Mouse (Mus musculus) neural tube, embryonic 10.5 days (tissue): Measurements from ENCODE around the gene Dnase1l2.

Experiments
- DNase-seq: peaks from one replicate; pipeline ENCODE4 v3.0.0-alpha.2; 2017; ENCODE audit warnings: low spot score; ENCODE audit errors: extremely low spot score

Dnase1l2 gene

DNA sequence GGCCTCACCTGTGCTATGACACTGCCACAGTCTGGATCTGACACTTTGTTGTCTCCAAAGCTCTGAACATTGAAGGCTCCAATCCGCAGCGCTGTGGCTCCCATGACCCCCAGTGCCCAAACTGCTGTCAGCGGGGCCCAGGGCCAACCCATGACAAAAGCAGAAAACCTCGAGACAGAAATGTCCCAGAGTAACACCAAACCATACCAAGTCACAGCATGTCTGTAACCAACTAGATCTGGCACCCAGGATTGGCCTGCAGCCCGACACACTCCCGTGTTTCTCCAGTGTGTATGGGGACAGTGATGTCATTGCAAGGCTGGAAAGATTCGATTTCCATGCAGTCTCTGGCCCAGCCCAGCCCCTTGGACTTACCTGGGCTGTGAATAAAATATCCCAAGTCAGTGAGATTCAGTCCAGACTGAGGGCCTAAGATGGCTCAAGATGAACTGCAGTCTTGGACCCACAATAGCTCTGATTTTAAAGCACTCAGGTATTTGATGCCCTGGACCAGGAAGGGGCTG, at the start of gene Dnase1l2:
Gene Dnase1l2 (minus strand): TSS at position 474 of the 524 bp plus-strand sequence.
- no peak for DNase-seq

DNA sequence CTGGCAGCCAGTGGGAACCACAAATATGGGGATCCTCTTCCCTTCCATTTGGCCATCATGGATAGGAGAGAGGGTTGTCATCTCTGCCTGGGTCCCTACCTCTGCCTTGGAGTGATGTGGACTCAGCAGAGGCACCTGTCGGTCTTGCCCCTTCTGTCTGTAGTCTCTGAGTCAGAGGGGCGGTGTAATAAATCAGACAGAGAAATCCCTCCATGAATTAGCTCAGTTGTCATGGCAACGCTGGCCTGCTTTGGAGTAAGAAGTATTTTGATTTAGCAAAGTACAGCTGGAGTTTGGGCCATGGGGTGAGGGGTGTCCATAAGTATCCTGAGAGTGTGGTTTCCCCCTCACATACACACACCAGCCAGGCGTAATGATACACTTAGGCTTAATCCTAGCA, 47.5 kb upstream of the Dnase1l2 start:
- DNase-seq, result no peak

DNA sequence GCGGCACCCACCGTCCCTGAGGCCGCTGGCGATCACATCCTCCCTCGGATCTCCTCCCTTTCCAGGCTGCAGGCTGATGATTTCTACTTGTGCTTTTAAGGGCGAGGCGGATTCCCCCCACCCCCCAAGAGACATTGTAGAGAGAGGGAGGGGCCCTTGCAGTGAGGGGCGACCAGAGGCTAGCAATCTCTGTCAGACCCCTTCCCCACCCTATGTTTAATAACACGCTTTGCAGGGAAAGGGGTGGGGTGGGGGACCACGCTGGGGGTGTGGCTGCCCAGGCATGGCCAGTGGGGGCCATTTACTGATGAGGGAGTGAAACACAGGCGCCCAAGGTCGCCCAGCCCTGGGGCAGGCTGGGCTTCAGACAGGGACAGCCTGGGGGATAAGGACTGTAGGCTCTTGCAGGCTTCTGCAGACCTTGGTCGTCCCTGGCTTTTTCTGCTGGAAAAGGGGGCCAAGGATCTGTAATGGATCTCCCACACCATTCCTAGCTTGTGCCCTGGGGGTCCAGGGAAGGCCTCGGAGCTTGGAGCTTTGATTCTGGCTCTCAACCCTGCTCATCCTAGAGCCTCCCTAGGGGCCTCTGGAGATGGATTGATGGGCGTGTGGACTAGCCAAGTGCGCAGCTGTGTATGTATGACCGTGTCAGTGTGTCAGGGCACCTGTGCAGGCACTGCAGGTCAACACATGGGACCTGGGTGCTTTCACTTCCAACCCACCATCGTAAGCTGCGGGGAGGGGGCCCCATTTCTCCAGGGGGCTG, 46.5 kb upstream of the Dnase1l2 start:
- DNase-seq, result no peak

DNA sequence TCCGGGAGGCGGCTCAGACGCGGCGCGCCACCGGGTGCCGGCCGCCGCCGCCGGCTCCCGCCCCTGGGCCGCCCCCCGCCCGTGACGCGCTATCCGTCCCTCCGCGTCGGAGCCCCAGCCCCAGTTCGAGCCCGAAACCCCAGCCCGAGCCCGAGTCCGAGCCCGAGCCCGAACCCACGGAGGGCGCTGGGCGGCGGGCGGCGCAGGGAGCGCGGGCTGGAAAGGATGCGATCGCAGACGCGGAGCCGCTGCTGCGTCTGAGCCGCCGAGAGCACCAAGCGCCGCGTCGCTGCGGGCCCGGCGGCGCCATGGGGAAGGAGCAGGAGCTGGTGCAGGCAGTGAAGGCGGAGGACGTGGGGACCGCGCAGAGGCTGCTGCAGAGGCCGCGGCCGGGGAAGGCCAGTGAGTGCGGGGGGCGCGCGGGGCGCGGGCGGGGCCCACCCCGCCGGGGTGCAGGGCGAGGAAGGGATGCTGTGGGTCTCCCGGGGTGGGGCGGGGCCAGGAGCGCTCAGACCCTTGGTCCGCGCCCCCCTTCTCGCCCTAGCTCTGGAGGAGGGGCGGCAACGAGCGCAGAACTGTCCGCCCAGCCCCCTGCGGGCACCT, 45.9 kb upstream of the Dnase1l2 start:
- DNase-seq, result peak; percentile 70

DNA sequence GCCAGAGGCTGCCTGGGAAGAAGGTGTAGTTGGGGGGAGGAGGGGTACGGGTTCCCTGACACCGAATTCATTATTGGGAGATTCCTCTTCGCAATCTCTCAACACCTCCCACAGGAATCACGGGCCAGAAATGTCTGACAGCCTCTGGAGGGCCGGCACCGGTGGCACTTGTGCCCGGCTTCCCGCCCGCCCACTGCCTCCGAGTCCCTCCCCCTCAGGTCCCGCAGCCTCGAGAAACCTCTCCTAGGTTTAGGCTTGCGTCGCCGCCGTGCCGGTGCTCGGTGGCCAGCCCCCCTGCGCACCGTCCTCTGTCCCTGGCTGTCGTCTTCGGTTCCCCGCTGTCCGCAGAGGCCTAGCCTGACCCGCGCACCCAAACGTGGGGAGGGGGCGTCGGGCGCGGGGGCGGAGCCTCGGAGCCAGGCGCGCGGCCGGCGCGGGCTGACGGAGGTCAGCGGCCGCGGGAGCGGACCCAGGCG, 45.3 kb upstream of the Dnase1l2 start, which contains the start of gene Caskin1:
Gene Caskin1 (plus strand): TSS at position 416 of the 476 bp plus-strand sequence.
- DNase-seq, result peak; percentile 60

DNA sequence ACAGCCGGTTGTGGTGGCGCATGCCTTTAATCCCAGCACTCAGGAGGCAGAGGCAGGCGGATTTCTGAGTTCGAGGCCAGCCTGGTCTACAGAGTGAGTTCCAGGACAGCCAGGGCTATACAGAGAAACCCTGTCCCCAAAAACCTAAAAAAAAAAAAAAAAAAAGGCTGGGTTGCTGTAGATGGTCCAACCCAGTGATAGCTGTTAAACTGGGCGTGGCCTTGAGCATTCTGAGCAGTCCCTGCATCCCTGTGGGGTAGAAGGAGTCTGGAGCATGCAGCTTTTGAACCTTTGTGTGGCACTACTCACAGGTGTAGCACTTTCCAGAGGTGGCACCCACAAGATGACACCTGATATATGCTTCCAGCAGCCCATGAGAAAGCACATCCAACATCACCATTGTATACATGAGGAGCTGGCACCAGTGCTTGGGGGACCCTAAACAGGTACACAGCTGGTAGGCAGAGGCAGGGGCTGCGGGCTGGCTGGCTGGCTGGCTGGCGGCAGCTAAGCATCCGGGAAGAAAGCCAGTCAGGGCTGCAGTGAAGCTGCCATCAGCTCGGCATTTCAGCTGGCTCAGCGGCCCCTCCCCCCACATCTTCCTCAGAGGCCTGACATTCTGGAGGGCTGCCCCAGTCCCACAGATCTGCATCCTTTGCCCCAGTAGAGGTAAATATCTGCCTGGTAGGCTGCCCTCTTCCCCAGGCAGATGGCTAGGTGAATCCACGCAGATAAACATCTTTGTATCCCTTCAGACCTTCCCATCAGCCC, 42.4 kb upstream of the Dnase1l2 start:
- DNase-seq, result peak; percentile 14

DNA sequence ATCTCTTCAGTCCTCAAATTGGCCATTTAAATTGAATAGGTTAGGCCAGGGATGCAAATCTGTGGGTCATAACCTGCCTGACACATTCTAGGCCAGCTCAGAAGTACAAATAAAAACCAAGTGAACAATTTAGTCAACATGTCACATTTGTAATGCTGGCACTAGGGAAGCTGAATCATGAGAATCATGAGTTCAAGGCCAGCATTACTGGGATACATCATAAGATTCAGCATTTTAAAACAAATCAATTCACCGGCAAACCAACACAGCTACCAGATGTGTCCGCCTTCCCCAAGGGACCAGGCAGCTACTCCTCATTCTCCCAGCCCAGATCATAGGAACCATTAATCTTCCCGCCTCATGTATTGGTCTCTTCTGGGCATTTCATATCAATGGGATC, 40.6 kb upstream of the Dnase1l2 start:
- DNase-seq, result no peak

DNA sequence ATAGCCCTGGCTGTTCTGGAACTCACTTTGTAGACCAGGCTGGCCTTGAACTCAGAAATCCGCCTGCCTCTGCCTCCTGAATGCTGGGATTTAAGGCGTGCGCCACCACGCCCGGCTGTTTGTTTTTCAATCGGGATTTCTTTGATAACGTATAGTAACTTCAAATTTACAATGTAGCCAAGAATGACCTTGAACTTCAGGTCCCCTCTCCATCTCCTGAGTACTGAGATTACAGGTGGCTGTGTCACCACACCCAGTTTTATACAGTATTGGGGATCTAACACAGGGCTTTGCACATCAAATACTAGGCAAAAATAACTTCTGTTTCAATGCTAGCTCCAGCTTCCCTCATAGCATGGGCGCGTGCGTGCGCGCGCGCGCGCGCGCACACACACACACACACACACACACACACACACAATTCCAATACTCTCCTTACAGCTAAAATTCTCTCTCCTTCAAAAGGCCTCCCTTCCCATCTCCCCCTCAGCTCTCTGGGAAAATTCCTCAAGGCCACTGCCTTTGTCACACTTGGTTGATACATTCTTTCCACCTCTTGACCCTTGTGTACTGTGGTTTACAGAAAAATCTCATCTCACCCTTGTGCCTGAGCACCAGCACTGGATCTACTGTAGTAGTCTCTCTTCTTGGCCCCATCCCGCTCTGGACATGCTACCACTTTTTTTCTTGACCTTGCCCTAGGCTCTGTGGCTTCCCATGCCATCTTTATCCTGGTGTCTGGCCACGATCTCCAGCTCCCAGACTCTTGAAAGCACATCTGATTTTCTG, 38.3 kb upstream of the Dnase1l2 start:
- no peak for DNase-seq

DNA sequence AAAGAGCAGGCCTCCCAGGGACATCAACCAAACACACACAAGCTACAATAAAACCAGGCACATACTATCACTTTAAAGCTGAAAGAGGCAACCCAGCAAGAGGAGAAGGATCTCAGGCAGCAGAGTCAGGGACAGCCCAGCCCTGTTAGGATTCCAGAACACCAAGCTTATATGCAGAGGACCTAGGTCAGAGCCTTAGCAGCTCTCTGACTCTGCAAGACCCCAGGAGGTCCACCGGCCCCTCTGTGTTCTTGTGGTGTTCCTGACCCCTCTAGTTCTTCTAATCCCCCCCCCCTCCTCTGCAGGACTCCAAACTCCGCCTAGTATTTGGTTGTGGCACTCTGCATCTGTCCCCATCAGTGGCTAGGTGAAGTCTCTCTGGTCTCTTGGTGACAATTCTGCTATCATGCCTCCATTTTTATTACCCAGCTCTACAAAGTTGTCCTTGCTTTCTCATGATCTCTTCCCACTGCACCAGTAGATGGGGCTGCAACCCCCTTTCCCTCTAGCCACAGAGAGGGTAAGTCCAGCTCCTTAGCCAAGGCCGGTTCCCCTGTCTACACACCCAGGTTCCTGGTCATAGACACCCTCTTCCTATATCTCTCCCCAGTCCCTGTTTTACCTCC, 37.4 kb upstream of the Dnase1l2 start:
- DNase-seq, result no peak

DNA sequence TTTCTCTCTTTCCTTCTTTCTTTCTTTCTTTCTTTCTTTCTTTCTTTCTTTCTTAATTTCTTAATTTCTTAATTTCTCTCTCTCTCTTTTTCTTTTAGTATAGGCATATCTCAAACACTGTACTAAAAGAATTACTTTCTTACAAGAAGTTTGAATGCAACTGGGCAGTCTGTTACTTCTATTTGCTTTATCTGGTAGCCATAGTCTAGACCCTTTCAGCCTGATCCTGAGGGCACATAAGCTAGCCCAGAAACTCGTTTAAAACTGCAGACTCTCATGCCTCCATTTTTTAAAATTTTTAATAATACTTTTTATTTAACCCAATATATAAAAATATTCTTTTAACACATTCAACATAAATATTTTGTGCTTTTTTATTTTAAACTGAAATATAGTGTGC, 36.5 kb upstream of the Dnase1l2 start:
- DNase-seq, result no peak

DNA sequence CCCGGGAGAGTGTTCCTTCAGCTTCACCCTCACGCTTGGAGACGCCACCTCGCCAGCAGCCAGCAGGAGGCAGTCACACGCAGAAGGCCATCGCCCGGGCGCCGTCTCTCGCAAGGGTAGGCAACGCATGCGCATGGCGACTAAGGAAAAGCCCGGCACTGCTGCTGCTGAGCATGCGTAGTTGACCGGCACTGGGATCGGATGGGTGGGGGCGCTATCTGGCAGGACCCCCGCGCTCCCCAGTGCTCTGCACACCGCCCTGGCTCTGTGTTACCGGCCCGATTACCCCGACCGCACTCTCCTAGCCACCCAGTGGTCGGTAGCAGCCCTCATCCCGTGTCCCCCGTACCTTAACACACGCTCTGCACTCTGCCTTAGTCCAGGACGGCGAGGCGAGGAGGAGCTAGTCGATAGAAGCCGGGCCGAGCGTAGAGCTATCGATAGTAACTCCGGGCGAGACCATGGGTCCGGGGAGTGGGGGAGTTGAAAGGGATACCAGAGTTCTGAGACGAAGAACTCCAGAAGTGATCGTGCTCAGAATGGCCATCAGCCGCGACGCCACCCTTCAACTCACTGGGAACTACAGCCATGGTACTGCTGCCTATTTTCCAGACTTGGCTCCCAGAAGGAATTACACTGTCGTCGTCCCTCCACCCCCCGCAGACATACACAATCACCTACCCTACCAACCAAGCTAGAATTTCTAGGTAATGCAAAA, 35.9 kb upstream of the Dnase1l2 start, which contains the start of gene Mlst8:
Gene Mlst8 (minus strand): TSS at position 416 of the 718 bp plus-strand sequence.
- DNase-seq, result peak; percentile 99

DNA sequence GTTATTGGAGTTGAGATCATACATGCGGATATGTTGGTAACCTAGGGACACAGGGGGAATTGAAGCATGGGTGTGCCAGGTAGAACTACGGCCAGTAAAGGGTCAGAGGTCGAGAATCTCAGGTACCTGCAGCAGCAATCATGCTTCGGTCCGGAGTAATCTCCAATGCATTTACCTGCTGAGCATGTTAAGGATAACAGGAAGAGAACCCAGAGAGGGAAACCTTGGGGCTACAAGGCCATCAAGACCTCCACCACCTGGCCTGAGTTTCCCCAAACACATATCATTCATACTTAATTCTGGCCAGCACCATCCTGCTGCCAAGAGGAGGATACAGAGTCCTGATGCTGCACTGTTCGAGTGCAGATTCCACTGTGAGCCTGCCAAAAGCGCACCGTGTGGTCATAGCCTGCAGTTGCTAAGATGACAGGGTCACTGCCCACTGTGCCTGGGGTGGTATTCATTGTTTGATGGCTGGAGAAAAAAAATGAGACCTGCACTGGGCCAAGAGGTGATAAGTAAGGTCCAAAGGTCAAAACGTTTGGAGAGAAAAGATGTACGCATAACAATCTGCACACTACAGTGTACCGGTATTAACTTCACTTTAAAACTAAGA, 35.2 kb upstream of the Dnase1l2 start:
- no peak for DNase-seq

DNA sequence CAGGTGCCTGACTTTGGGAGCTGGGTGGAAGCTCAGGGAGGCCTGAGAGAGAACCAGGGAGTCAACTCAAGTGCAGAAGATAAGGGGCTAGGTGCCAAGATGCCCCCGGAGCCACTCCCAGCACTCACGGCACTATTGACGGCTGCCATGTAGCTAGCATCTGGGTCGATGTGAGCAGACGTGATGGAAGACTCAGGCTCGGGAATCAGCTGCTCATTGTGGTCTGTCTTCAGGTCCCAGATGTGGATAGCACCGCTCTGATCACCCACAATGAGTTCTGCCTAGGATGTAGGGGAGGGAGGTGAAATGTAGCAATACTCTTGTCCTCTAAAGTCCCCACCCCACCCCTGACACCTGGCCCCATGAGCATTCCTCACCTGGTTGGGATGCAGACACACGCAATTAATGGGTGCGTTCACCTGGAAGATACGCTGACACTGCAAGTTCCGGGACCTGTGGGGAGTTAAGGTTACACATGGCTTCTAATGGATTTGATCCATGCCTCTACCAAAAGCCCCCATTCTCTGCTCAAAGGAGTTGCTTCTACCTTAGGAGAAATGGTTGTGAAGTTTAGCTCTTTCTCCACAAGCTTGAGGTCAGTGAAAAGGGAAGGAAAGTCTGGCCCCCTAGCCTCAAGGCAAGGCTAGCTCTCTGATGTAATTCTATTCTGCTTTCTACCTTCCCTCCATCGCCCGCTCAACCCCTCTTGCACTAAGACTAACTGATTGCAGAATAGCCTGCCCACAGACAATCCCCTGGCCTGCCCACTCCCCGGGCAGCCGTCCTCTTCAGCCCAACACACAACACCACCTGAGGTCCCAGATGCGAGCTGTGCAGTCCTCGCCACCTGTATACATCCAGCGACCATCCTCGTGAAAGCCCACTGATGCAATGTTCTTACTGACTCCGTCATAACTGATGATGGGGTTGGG, 34.4 kb upstream of the Dnase1l2 start:
- DNase-seq, result no peak

DNA sequence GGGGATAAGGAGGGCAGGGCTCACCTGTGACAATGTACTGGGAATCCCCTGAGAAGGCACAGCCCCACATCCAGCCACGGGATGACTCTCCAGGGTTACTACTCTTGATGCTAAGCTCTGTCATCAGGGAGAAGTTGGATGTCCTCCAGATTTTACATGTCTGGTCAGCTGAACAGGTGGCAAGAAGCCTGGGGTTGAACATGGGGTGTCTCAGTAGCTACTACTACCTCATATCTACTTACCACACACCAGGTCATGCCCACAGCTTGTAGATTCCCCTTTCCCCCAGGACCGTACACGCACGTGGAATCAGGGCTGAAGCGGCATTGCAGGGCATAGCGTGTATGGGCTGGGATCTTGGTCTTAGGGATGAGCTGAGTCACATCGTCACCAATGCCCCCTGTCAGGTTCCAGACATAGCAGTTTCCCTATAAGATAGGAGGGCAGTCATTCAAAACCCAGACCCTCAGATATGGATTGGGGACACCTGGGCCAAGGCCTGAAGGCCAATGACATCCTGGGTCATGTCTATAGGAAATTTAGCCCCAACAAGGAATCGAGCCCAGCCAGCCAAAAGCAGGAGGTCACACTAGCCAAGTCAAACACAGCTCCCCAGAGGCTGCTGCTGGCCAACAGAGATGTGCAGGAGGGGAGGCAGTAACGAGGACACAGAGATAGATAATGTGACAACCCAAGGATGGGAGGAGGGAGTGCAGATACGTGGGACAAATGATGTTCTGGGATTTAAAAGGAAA, 33.3 kb upstream of the Dnase1l2 start:
- no peak for DNase-seq

DNA sequence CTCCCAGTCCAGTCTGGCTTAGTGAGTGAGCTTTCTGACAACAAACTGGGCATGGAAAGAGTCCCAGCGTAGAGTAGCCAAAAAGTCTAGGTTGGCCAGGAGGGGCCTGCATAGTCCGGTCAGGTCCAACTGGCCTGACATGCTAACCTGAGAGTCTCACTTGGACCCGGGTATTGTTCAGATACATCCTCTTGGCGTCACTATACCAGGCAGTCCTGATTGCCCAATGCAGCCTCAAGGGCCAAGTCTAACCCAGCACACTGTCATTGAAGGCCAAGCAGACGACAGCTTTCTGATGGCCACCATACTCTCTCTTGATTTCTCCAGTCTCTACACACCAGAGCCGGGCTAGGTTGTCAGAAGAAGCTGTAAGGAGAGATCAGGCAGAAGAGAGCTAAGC, 32.7 kb upstream of the Dnase1l2 start:
- no peak for DNase-seq

DNA sequence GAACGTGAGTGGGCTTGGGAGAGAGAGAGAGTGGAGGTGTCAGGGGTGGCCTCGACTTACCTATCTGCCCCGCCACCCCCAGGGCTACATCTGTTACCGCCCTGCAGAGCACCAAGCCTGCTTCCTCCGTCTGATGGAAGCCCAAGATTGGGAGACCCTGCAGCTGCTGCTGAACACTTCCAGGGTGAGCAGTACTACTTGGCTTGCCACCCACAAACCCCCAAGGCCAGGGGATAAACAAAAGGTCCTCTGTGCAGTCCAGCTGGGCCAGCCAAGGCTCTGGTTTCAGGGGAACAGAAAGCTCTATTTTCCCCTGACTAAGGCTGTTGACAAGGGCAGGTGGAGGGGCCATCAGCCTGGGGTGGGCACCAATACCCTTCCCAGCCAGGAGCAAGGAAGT, 31.7 kb upstream of the Dnase1l2 start:
- no peak for DNase-seq

DNA sequence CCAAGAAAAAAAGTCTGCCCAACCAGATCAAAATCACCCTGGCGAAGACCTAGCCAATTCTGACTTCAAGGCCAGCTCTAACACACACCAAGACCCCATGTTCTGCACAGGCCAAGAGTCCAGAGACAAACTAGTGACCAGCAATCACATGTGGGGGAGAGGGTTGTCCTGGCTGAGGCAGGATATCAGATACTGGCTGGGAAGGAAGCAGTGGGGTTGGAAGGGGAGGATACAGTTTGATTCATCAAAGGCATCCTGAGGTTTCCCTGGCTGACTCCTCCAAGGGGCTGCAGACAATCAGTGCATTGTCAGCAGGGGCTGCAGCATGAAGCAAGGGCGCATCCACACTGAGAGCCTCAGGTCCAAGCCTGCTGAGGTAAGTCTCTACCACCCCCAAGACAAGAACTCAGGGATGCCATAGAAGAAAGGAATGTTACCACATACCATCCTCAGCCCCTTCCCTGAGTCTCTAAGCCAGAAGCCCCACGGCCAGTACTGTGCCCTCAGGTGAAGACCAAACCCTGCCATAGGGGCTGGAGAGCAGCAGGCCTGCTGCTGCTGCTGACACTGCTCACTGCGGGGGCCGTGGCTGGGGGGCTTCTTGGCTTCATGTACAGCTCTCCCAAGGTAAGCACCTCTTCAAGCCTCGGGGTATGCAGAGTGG, 30.8 kb upstream of the Dnase1l2 start, which contains the start of gene Bricd5:
Gene Bricd5 (plus strand): TSS at position 273 of the 664 bp plus-strand sequence.
- no peak for DNase-seq
